ENCODE assay signal across 9 mouse cellular contexts in genomic region chr9:29962978-29963377, GRCm38 (mm10). TPM values are rescaled to one million over a fixed set of nuclear protein-coding genes. Genes with fewer than 3 reads are reported as not detected.
DNase-seq lines count a peak whose midpoint lies in the region; ATAC-seq lines count a peak whose summit lies in the region.
"Had no signal": no experiment of that assay in that cellular context is flagged by ENCODE, and none has a peak within 500 bp of the region (broad histone marks: within the 10 kb centered on the region; RNA-seq: fewer than 3 reads in every experiment).

TSS of gene Ntm (minus strand) at chr9:29963141.

- no peak within 1 kb of the TSS for H3K27ac ChIP-seq in embryonic facial prominence, embryonic 11.5 days (replicated peaks; ENCODE audit: low read depth, low read length)
- no peak within 1 kb of the TSS for H3K27ac ChIP-seq in heart, embryonic 15.5 days
- no peak within 1 kb of the TSS for H3K27ac ChIP-seq in stomach, embryonic 14.5 days (ENCODE audit: low read length)

- peak within 1 kb of the TSS; percentile 43 for H3K4me3 ChIP-seq in embryonic facial prominence, embryonic 11.5 days (ENCODE audit: low read depth, low read length)
- peak within 1 kb of the TSS; percentile 50 for H3K4me3 ChIP-seq in heart, embryonic 15.5 days
- peak within 1 kb of the TSS; percentile 30 for H3K4me3 ChIP-seq in stomach, embryonic 14.5 days (ENCODE audit: low read depth, low read length)

- DNase-seq in layer of hippocampus, adult 11-12 months (ENCODE audit: low spot score) = peak; percentile 64
- DNase-seq in layer of hippocampus, adult 9-10 months (ENCODE audit: low spot score) = no peak
- DNase-seq in embryonic facial prominence, embryonic 11.5 days (ENCODE audit: low spot score) = peak; percentile 31
- DNase-seq in layer of hippocampus, postnatal 25 days (ENCODE audit: extremely low spot score in 1 of 2, low spot score in 1 of 2) = peak; percentile 37 to 41
- peak; percentile 16 for DNase-seq in mesoderm, embryonic 11.5 days (ENCODE audit: low read depth, low spot score)
- no peak for DNase-seq in spleen, postnatal 14 days (ENCODE audit: low spot score in 2 of 2)

- no peak for ATAC-seq in embryonic facial prominence, embryonic 11.5 days (replicated peaks; ENCODE audit: insufficient number of reproducible peaks, low FRiP score, low TSS enrichment, low read depth)
- ATAC-seq in heart, embryonic 15.5 days (replicated peaks; ENCODE audit: insufficient number of reproducible peaks, insufficient read depth, low FRiP score, low read depth) = no peak
- ATAC-seq in stomach, embryonic 14.5 days (ENCODE audit: insufficient number of reproducible peaks, insufficient read depth, low FRiP score, low read depth) = no peak

- H3K9ac ChIP-seq in embryonic facial prominence, embryonic 11.5 days (replicated peaks; ENCODE audit: low read length) = 0 out of 2 replicates have a peak within 1 kb of the TSS, but pooled peaks have one; percentile 32
- peak within 1 kb of the TSS; percentile 25; the same call in 1 of the 2 replicates for H3K9ac ChIP-seq in heart, embryonic 15.5 days
- no peak within 1 kb of the TSS for H3K9ac ChIP-seq in stomach, embryonic 14.5 days (replicated peaks; ENCODE audit: low read depth, low read length)

- H3K4me2 ChIP-seq in embryonic facial prominence, embryonic 11.5 days (ENCODE audit: low read depth, low read length) = peak within 1 kb of the TSS; percentile 84
- peak within 1 kb of the TSS; percentile 83 for H3K4me2 ChIP-seq in heart, embryonic 15.5 days
- H3K4me2 ChIP-seq in stomach, embryonic 14.5 days (replicated peaks; ENCODE audit: low read depth, low read length) = peak within 1 kb of the TSS; percentile 46

- no peaks in the 10 kb centered on the region for H3K36me3 ChIP-seq in embryonic facial prominence, embryonic 11.5 days (replicated peaks; ENCODE audit: control insufficient read depth, insufficient read depth, low read depth, low read length)
- H3K36me3 ChIP-seq in heart, embryonic 15.5 days = no peaks in the 10 kb centered on the region
- H3K36me3 ChIP-seq in stomach, embryonic 14.5 days (ENCODE audit: control insufficient read depth, insufficient read depth, low read length) = no peaks in the 10 kb centered on the region

- 18% methylated on average over 8 of the region's 8 CpGs for WGBS in embryonic facial prominence, embryonic 11.5 days
- WGBS in heart, embryonic 15.5 days = 17% methylated on average over 8 of the region's 8 CpGs
- 17% methylated on average over 8 of the region's 8 CpGs for WGBS in stomach, embryonic 14.5 days

- no peaks in the 10 kb centered on the region for H3K9me3 ChIP-seq in embryonic facial prominence, embryonic 11.5 days (replicated peaks; ENCODE audit: control insufficient read depth, low read length)
- H3K9me3 ChIP-seq in heart, embryonic 15.5 days (replicated peaks) = no peaks in the 10 kb centered on the region
- no peaks in the 10 kb centered on the region for H3K9me3 ChIP-seq in stomach, embryonic 14.5 days (ENCODE audit: control insufficient read depth, low read depth, low read length)

- H3K4me1 ChIP-seq in embryonic facial prominence, embryonic 11.5 days (ENCODE audit: control insufficient read depth, insufficient read depth, low read length) = no peaks in the 10 kb centered on the region
- peaks cover 15% of the 10 kb centered on the region for H3K4me1 ChIP-seq in heart, embryonic 15.5 days (replicated peaks)
- H3K4me1 ChIP-seq in stomach, embryonic 14.5 days (ENCODE audit: control insufficient read depth, insufficient read depth, low read length) = peaks cover 5% of the 10 kb centered on the region; the same call in 1 of the 2 replicates

- H3K27me3 ChIP-seq in embryonic facial prominence, embryonic 11.5 days (ENCODE audit: control insufficient read depth, insufficient read depth, low read length) = peaks cover 12% of the 10 kb centered on the region
- peaks cover 31% of the 10 kb centered on the region for H3K27me3 ChIP-seq in heart, embryonic 15.5 days
- no peaks in the 10 kb centered on the region for H3K27me3 ChIP-seq in stomach, embryonic 14.5 days (ENCODE audit: control insufficient read depth, insufficient read depth, low read length)

RNA-seq across cellular contexts. Expression of gene Ntm, which starts in this region (rescaled TPM):
- polyA plus RNA-seq in embryonic facial prominence, embryonic 11.5 days (2014; fragmentation: Nextera tagmentation; extraction: Ambion mirVana) = 11.2 and 11.5 TPM in 2 replicates
- polyA plus RNA-seq in heart, embryonic 15.5 days (2015; fragmentation: Nextera tagmentation; extraction: Ambion mirVana) = 26.5 and 30.4 TPM in 2 replicates
- 100 to 1,000 TPM; 132 to 134 TPM for total RNA-seq in layer of hippocampus, postnatal 25 days (2021)
- polyA plus RNA-seq in stomach, embryonic 14.5 days (2014; fragmentation: Nextera tagmentation; extraction: Ambion mirVana) = 18.0 and 19.7 TPM in 2 replicates
- total RNA-seq: hematopoietic stem cell, adult 5-6 weeks had no signal

Comparison
In these comparisons a context has a peak if more than half of its experiments do, and no peak if none do; other contexts are left out.
1. DNase-seq: peak in layer of hippocampus, adult 11-12 months (single experiment), embryonic facial prominence, embryonic 11.5 days (single experiment), layer of hippocampus, postnatal 25 days (2 of 2) and mesoderm, embryonic 11.5 days (single experiment); none in layer of hippocampus, adult 9-10 months (single experiment) and spleen, postnatal 14 days (0 of 2).
2. Peak in every context shown above with its lines, with median percentiles within 50 percentile points of each other: H3K4me2 ChIP-seq and H3K4me3 ChIP-seq.